Mouse (Mus musculus) kidney, adult 2 months (tissue): ENCODE measurements around the gene Cbfa2t3. TPM values are rescaled to one million over a fixed set of nuclear protein-coding genes. Genes with fewer than 3 reads are reported as not detected.

Experiments used
- DNase-seq: peaks from one replicate; pipeline ENCODE4 v3.0.0; 2021
- H3K27ac ChIP-seq: fragments of 200-500 bp; 2 replicates; pipeline ENCODE4 v1.5.1; 2012; ENCODE audit warnings: low read depth, low read length, control low read depth, inconsistent platforms; ENCODE audit not compliant: insufficient read depth
- H3K27me3 ChIP-seq: fragments of 200-500 bp; replicated peaks from 2 replicates; pipeline ENCODE4 v1.6.1; 2012; ENCODE audit warnings: mild to moderate bottlenecking, moderate library complexity, low read length, inconsistent platforms; ENCODE audit not compliant: control insufficient read depth, insufficient read depth
- H3K36me3 ChIP-seq: fragments of 200-500 bp; 2 replicates; pipeline ENCODE4 v1.6.1; 2012; ENCODE audit warnings: mild to moderate bottlenecking, moderate library complexity, low read length, inconsistent platforms; ENCODE audit not compliant: control insufficient read depth, insufficient read depth
- H3K4me1 ChIP-seq: fragments of 200-500 bp; 2 replicates; pipeline ENCODE4 v1.6.1; 2011; ENCODE audit warnings: low read length; ENCODE audit not compliant: control insufficient read depth, insufficient read depth
- H3K4me3 ChIP-seq: fragments of 200-500 bp; 2 replicates; pipeline ENCODE4 v1.5.1; 2011; ENCODE audit warnings: mild to moderate bottlenecking, low read depth, low read length, control low read depth; ENCODE audit not compliant: insufficient read depth
- CTCF ChIP-seq: fragments of 200-500 bp; conservative IDR thresholded peaks from 2 replicates; pipeline ENCODE4 v1.5.1; 2011; ENCODE audit warnings: low read depth, mild to moderate bottlenecking, control low read depth, low read length, moderate library complexity, mixed read lengths; ENCODE audit not compliant: insufficient read depth, insufficient read length
- POLR2A ChIP-seq: fragments of 200-500 bp; IDR thresholded peaks from one replicate; pipeline ENCODE4 v1.6.1; 2011; ENCODE audit warnings: low read depth, low read length, control low read depth
- WGBS: fragments of 180-500 bp; shearing (Covaris S2); methylation state at CpG from one replicate; pipeline ENCODE4 v1.1.7; 2018; 5-methylcytosine and 5-hydroxymethylcytosine counted together
- polyA plus RNA-seq: library from polyadenylated mRNA; depleted of rRNA; stranded (reverse); fragments of >200 nt; gene quantifications from 2 replicates; pipeline ENCODE4 v1.2.3, GENCODE M21; 2012

Cbfa2t3 gene
- polyA plus RNA-seq, 1 experiment, result 6.7 TPM

DNA sequence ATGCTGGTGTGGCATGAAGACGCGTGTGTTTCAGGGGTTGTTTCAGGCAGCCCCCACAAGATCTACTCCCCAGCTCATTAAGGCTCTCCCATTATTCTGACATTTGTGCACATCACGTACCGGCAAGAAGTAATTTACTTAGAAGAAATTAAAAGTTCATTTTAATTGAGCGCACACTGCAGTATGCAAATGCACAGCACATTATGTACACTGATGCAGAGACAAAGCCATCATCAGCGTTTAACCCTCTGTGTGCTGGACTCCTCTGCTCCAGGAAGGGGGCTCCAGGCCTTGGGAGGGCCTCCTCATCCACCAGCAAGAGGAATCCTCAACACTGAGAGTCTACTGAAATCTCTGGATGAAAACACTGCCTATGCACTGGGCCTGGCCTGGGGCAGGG lies 39.0 kb upstream of the Cbfa2t3 start:
- TF ChIP-seq POLR2A (no peak), CTCF (no peak)
- H3K4me3 ChIP-seq, result no peak overlapping the region
- no peak overlapping the region for H3K27ac ChIP-seq
- no peaks in the 10 kb centered on the region for H3K36me3 ChIP-seq
- H3K4me1 ChIP-seq, result no peaks in the 10 kb centered on the region
- DNase-seq, result no peak
- WGBS, result 82% methylated on average over 6 of the region's 6 CpGs
- H3K27me3 ChIP-seq, result no peaks in the 10 kb centered on the region

DNA sequence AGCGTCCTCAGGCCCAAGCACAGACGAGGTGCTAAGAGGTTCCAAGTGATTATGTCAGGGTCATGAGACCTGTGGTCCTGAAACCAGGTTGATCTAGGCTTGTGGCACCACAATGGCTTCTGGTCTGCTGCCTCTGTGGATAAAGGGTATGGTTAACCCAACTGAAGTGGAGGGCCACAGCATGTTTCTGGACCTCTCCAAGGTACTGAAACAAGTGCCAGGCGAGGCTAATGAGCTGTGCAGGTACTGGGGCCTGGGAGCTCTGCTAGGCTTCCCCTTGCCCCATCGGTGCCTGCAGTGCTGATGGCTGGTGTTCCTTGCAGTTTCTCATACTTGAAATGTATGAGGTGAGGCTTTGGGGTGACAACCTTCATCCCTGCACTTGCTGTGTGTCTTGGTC lies 38.2 kb upstream of the Cbfa2t3 start:
- TF ChIP-seq POLR2A (no peak), CTCF (no peak)
- 62% methylated on average over 4 of the region's 4 CpGs for WGBS
- no peak for DNase-seq
- no peak overlapping the region for H3K4me3 ChIP-seq
- H3K27ac ChIP-seq, result no peak overlapping the region
- no peaks in the 10 kb centered on the region for H3K36me3 ChIP-seq
- H3K4me1 ChIP-seq, result no peaks in the 10 kb centered on the region
- H3K27me3 ChIP-seq, result no peaks in the 10 kb centered on the region

- no peaks in the 10 kb centered on the region for H3K36me3 ChIP-seq
- H3K4me3 ChIP-seq, result no peak overlapping the region
- no peak overlapping the region for H3K27ac ChIP-seq
- no peaks in the 10 kb centered on the region for H3K27me3 ChIP-seq
- no peak for DNase-seq
- TF ChIP-seq POLR2A (no peak), CTCF (no peak)
- no peaks in the 10 kb centered on the region for H3K4me1 ChIP-seq
- 94% methylated on average over 11 of the region's 11 CpGs for WGBS
These were observed 37.7 kb upstream of the Cbfa2t3 start for GRCm38 (mm10) chr8:122736623-122737022.

DNA sequence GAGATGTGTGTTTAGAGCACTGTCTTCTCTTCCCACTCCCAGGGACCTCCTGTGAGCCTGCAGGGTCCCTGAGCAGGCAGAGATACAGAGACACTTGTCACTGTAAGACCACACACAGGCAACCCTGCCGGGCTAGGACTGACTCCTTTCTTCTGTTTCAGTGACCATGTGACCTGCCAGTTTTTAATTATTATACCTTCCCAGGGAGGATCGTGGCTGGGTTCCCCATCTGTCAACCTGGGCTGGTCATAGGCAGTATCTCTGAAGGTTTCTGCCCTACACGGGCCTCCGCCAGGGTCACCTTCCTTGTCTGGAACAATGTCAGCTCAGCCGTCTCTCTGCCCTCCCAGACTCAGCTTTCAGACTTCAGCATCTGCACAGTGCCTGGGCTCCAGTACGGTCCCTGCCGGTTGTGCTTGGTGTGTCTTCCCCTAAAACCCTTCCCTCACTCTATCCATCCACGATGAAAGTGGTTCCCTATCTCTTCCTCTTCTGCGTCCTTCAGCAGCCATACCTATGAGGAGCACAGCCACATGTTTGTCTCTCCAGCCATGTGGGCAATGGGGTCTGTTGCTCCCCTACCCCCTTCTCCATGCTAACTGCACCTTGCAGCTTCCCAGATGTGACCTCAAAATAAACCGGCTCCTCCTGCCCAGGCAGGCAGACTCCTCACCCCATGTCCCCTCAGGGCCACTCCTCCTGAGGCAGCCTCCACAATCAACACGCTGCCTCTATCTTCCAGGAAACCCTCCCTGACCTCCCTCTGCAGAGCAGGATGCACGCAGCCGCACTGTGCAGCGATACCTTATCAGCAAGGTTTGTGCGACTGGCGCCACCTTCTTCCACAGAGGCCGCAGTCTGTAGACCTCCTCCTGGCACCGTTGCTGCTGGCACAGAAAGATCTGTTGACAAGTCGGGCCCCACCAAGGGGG lies 36.9 kb upstream of the Cbfa2t3 start:
- no peaks in the 10 kb centered on the region for H3K36me3 ChIP-seq
- H3K4me1 ChIP-seq, result no peaks in the 10 kb centered on the region
- no peaks in the 10 kb centered on the region for H3K27me3 ChIP-seq
- DNase-seq, result no peak
- 47% methylated on average over 19 of the region's 19 CpGs for WGBS
- TF ChIP-seq POLR2A (no peak), CTCF (no peak)
- H3K27ac ChIP-seq, result no peak overlapping the region
- H3K4me3 ChIP-seq, result no peak overlapping the region

- no peak for DNase-seq
- H3K27ac ChIP-seq, result no peak overlapping the region
- WGBS, result 66% methylated on average over 3 of the region's 3 CpGs
- H3K4me1 ChIP-seq, result no peaks in the 10 kb centered on the region
- no peaks in the 10 kb centered on the region for H3K36me3 ChIP-seq
- H3K27me3 ChIP-seq, result no peaks in the 10 kb centered on the region
- no peak overlapping the region for H3K4me3 ChIP-seq
- TF ChIP-seq POLR2A (no peak), CTCF (no peak)
These were observed 36.2 kb upstream of the Cbfa2t3 start for GRCm38 (mm10) chr8:122735110-122735509.

- Histone ChIP-seq H3K4me3 (no peak overlapping the region), H3K27ac (no peak overlapping the region), H3K27me3 (no peaks in the 10 kb centered on the region), H3K4me1 (no peaks in the 10 kb centered on the region), H3K36me3 (no peaks in the 10 kb centered on the region)
- no peak for DNase-seq
- 23% methylated on average over 3 of the region's 3 CpGs for WGBS
- TF ChIP-seq CTCF (no peak), POLR2A (no peak)
These were observed 29.7 kb upstream of the Cbfa2t3 start for GRCm38 (mm10) chr8:122728630-122729029.

- H3K4me3 ChIP-seq, result no peak overlapping the region
- no peak for TF ChIP-seq POLR2A
- no peak for TF ChIP-seq CTCF
- no peaks in the 10 kb centered on the region for H3K4me1 ChIP-seq
- no peak for DNase-seq
- no peaks in the 10 kb centered on the region for H3K36me3 ChIP-seq
- no peaks in the 10 kb centered on the region for H3K27me3 ChIP-seq
- WGBS, result 65% methylated on average over 5 of the region's 5 CpGs
- no peak overlapping the region for H3K27ac ChIP-seq
These were observed 28.5 kb upstream of the Cbfa2t3 start for GRCm38 (mm10) chr8:122727412-122727811.
